Mouse (Mus musculus) myocyte (in vitro differentiated cells): ENCODE measurements around the gene Stard8. TPM values are rescaled to one million over a fixed set of nuclear protein-coding genes. Genes with fewer than 3 reads are reported as not detected.
"Not testable (repeated sequence)": the region's sequence is repeated elsewhere in the genome, so short reads cannot be mapped to it uniquely, and the experiment has no call there.

Experiments
- H3K27me3 ChIP-seq: one replicate; pipeline ENCODE4 v1.6.1; 2011; ENCODE audit not compliant: control insufficient read depth, insufficient read depth, insufficient read length
- H3K36me3 ChIP-seq: one replicate; pipeline ENCODE4 v1.6.1; 2011; ENCODE audit not compliant: control insufficient read depth, insufficient read depth
- H3K4me2 ChIP-seq: one replicate; pipeline ENCODE4 v1.6.1; 2011; ENCODE audit warnings: low read depth, control low read depth
- H3K4me3 ChIP-seq: one replicate; pipeline ENCODE4 v1.5.1; 2011; ENCODE audit warnings: mild to moderate bottlenecking, control low read depth, moderate library complexity
- H3K79me2 ChIP-seq: one replicate; pipeline ENCODE4 v1.6.1; 2011; ENCODE audit not compliant: control insufficient read depth, insufficient read depth
- H3ac ChIP-seq: one replicate; pipeline ENCODE4 v1.6.1; 2011; ENCODE audit not compliant: control insufficient read depth, insufficient read length
- CEBPB ChIP-seq: IDR thresholded peaks from 2 replicates; pipeline ENCODE4 v1.6.1; 2011; ENCODE audit warnings: mild to moderate bottlenecking, moderate library complexity; ENCODE audit not compliant: poor library complexity, insufficient read depth, severe bottlenecking
- E2F4 ChIP-seq: IDR thresholded peaks from one replicate; pipeline ENCODE4 v1.6.1; 2011; ENCODE audit warnings: mild to moderate bottlenecking, control low read depth, moderate library complexity; ENCODE audit not compliant: insufficient read depth
- MAX ChIP-seq: IDR thresholded peaks from one replicate; pipeline ENCODE4 v1.6.1; 2011; ENCODE audit warnings: low read depth, mild to moderate bottlenecking, control low read depth
- MYOD1 ChIP-seq, 3 experiments: IDR thresholded peaks; one replicate each; pipeline ENCODE4 v1.6.1; 2011; ENCODE audit warnings: control low read depth in 2 of 3, low read depth in 2 of 3, mild to moderate bottlenecking in 2 of 3, moderate library complexity in 1 of 3; ENCODE audit not compliant: insufficient read length in 2 of 3, control insufficient read depth in 1 of 3
- MYOG ChIP-seq, 3 experiments: IDR thresholded peaks; one replicate each; pipeline ENCODE4 v1.6.1; 2011; ENCODE audit warnings: control low read depth in 2 of 3, low read depth in 2 of 3, mild to moderate bottlenecking in 2 of 3; ENCODE audit not compliant: insufficient read length in 2 of 3, control insufficient read depth in 1 of 3, insufficient read depth in 1 of 3
- POLR2A ChIP-seq: IDR thresholded peaks from one replicate; pipeline ENCODE4 v1.6.1; 2011; ENCODE audit warnings: low read depth, mild to moderate bottlenecking, control low read depth, moderate library complexity; ENCODE audit not compliant: insufficient read length
- POLR2AphosphoS2 ChIP-seq: IDR thresholded peaks from one replicate; pipeline ENCODE4 v1.6.1; 2011; ENCODE audit warnings: low read depth, control low read depth; ENCODE audit not compliant: insufficient read length
- REST ChIP-seq: IDR thresholded peaks from one replicate; pipeline ENCODE4 v1.6.1; 2011; ENCODE audit warnings: mild to moderate bottlenecking, control low read depth, moderate library complexity; ENCODE audit not compliant: insufficient read depth, insufficient read length
- SRF ChIP-seq: IDR thresholded peaks from one replicate; pipeline ENCODE4 v1.6.1; 2011; ENCODE audit warnings: low read depth; ENCODE audit not compliant: control insufficient read depth, insufficient read length
- TCF12 ChIP-seq: IDR thresholded peaks from one replicate; pipeline ENCODE4 v1.6.1; 2011; ENCODE audit warnings: mild to moderate bottlenecking, control low read depth; ENCODE audit not compliant: poor library complexity, insufficient read depth, severe bottlenecking
- TCF3 ChIP-seq: IDR thresholded peaks from one replicate; pipeline ENCODE4 v1.6.1; 2011; ENCODE audit warnings: low read depth, control low read depth; ENCODE audit not compliant: insufficient read length
- USF1 ChIP-seq: IDR thresholded peaks from one replicate; pipeline ENCODE4 v1.6.1; 2011; ENCODE audit warnings: low read depth, mild to moderate bottlenecking, control low read depth, moderate library complexity
- polyA plus RNA-seq: library from polyadenylated mRNA; unstranded; fragments of >200 nt; fragmentation: generic; extraction: Trizol; gene quantifications from one replicate; pipeline ENCODE4 v1.2.1, GENCODE M21; 2012; ENCODE audit warnings: missing spikeins

Gene Stard8
- polyA plus RNA-seq, 1 experiment = 0.06 TPM

DNA sequence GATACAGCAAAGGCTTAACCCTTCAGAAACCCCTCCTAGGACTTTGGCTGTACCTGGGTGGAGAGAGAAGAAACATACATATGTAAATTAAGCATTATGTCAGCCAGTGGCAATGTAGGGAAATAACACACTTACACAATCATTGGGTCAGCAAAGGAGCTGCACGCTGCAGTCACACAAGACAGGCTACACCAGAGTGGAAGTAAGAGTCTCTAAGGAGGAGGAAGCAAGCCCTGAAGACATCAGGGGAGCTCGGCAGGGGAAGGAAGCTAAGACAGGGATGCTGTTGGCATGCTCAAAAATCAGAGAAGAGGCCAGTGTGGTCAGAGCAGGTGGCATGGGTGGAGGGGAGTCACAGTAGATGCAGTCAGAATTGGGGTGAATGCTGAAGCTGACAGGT lies 89.7 kb downstream of the Stard8 start:
- no peaks in the 10 kb centered on the region for H3K36me3 ChIP-seq
- no peaks in the 10 kb centered on the region for H3K27me3 ChIP-seq
- no peak overlapping the region for H3K4me2 ChIP-seq
- no peaks in the 10 kb centered on the region for H3K79me2 ChIP-seq
- no peak overlapping the region for H3ac ChIP-seq
- no peak overlapping the region for H3K4me3 ChIP-seq
- TF ChIP-seq E2F4 (no peak), USF1 (no peak)

- not testable (repeated sequence) for H3K4me3 ChIP-seq, H3K36me3 ChIP-seq, H3K27me3 ChIP-seq, H3K4me2 ChIP-seq, H3K79me2 ChIP-seq, H3ac ChIP-seq
Measured at GRCm38 (mm10) chrX:99111088-99111724, 108.2 kb downstream of the Stard8 start.

DNA sequence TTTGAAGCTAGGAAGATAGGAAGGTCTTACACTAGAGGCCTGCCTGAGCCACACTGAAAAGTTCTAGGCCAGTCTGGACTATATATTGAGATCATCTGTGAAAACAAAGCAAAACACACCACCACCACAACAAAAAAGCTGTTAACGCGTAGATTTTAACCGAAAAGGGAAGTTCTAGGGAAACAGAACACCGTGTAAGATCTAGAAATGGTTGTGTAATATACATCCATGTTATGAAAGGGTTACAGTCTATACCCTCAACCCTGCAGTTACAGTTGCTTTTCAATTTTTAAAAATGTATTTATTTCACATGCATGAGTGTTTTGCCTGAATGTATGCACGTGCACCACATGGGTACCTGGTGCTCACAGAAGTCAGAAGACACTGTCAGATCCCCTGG lies 116.5 kb downstream of the Stard8 start:
- Histone ChIP-seq H3ac (no peak overlapping the region), H3K27me3 (peaks cover 6% of the 10 kb centered on the region), H3K4me3 (no peak overlapping the region), H3K36me3 (no peaks in the 10 kb centered on the region), H3K79me2 (no peaks in the 10 kb centered on the region), H3K4me2 (no peak overlapping the region)
- TF ChIP-seq MAX = no peak
- TF ChIP-seq POLR2A = no peak
- no peak for TF ChIP-seq SRF
- TF ChIP-seq USF1 = no peak
- TF ChIP-seq MYOD1 (IDR thresholded peaks at IDR 0.05; ENCODE audit: control insufficient read depth in 1 of 3, insufficient read length in 2 of 3, low read depth in 2 of 3) = no peak
- TF ChIP-seq CEBPB = no peak
- TF ChIP-seq E2F4 = no peak
- TF ChIP-seq MYOG (IDR thresholded peaks at IDR 0.05; ENCODE audit: control insufficient read depth in 1 of 3, insufficient read depth in 1 of 3, insufficient read length in 2 of 3, low read depth in 2 of 3) = no peak
- TF ChIP-seq TCF3 = no peak
- no peak for TF ChIP-seq POLR2AphosphoS2
- TF ChIP-seq REST = no peak
- no peak for TF ChIP-seq TCF12

Other genes starting within 250 kb of the Stard8 start
- gene Ophn1, start 112.2 kb upstream of the Stard8 start, polyA plus RNA-seq = 3.6 TPM
- gene Yipf6, start 66.9 kb upstream of the Stard8 start, polyA plus RNA-seq = 9.1 TPM
- 17.6 TPM for gene Efnb1, start 132.9 kb downstream of the Stard8 start, polyA plus RNA-seq